Mouse (Mus musculus): ENCODE data around the gene Rft1.
"Not testable (repeated sequence)": the region's sequence is repeated elsewhere in the genome, so short reads cannot be mapped to it uniquely, and the experiment has no call there.

Gene Rft1

GRCm38 (mm10) chr14:30671095-30671985 is 17.2 kb downstream of the Rft1 start:
- DNase-seq (ENCODE audit: low read depth in 1 of 2, low spot score in 2 of 2), result no peak

GRCm38 (mm10) chr14:30671986-30672312 is 17.8 kb downstream of the Rft1 start:
- DNase-seq (ENCODE audit: low read depth in 1 of 2, low spot score in 2 of 2), result peak; percentile 56 to 80

- no peak for DNase-seq (ENCODE audit: low read depth in 1 of 2, low spot score in 2 of 2)
These were observed 20.8 kb downstream of the Rft1 start for GRCm38 (mm10) chr14:30674947-30675346.

- no peak for DNase-seq (ENCODE audit: low read depth in 1 of 2, low spot score in 2 of 2)
These were observed 28.0 kb downstream of the Rft1 start for GRCm38 (mm10) chr14:30682131-30682530.

- no peak for DNase-seq (ENCODE audit: low read depth in 1 of 2, low spot score in 2 of 2)
These were observed 36.5 kb downstream of the Rft1 start for GRCm38 (mm10) chr14:30690685-30691084.

GRCm38 (mm10) chr14:30692439-30692838 is 38.3 kb downstream of the Rft1 start:
- DNase-seq (ENCODE audit: low read depth in 1 of 2, low spot score in 2 of 2), result no peak

GRCm38 (mm10) chr14:30694786-30695185 is 40.6 kb downstream of the Rft1 start:
- peak in 1 of 2 experiments; percentile 17 for DNase-seq (ENCODE audit: low read depth in 1 of 2, low spot score in 2 of 2)

- DNase-seq (ENCODE audit: low read depth in 1 of 2, low spot score in 2 of 2), result peak; percentile 48 to 53
These were observed 41.4 kb downstream of the Rft1 start for GRCm38 (mm10) chr14:30695609-30696008.

GRCm38 (mm10) chr14:30697407-30698052 is 43.4 kb downstream of the Rft1 start:
- no peak for DNase-seq (ENCODE audit: low read depth in 1 of 2, low spot score in 2 of 2)

GRCm38 (mm10) chr14:30699656-30700055 is 45.5 kb downstream of the Rft1 start:
- peak in 1 of 2 experiments; percentile 16 for DNase-seq (ENCODE audit: low read depth in 1 of 2, low spot score in 2 of 2)

GRCm38 (mm10) chr14:30702512-30702911 is 48.4 kb downstream of the Rft1 start:
- DNase-seq (ENCODE audit: low read depth in 1 of 2, low spot score in 2 of 2), result no peak

- DNase-seq (ENCODE audit: low read depth in 1 of 2, low spot score in 2 of 2), result no peak
These were observed 48.9 kb downstream of the Rft1 start for GRCm38 (mm10) chr14:30703079-30703478.

- no peak for DNase-seq (ENCODE audit: low read depth in 1 of 2, low spot score in 2 of 2)
These were observed 50.1 kb downstream of the Rft1 start for GRCm38 (mm10) chr14:30704098-30704855.

- DNase-seq (ENCODE audit: low read depth in 1 of 2, low spot score in 2 of 2), result no peak
These were observed 57.7 kb downstream of the Rft1 start for GRCm38 (mm10) chr14:30711892-30712291.

- DNase-seq (ENCODE audit: low read depth in 1 of 2, low spot score in 2 of 2), result no peak
These were observed 59.6 kb downstream of the Rft1 start for GRCm38 (mm10) chr14:30713769-30714168.

GRCm38 (mm10) chr14:30714799-30715617 is 60.8 kb downstream of the Rft1 start, which contains the start of gene Sfmbt1:
Sfmbt1 (plus strand) TSS chr14:30714849.
- DNase-seq (ENCODE audit: low read depth in 1 of 2, low spot score in 2 of 2), result peak in 1 of 2 experiments; percentile 49

GRCm38 (mm10) chr14:30715618-30716050 is 61.5 kb downstream of the Rft1 start:
- DNase-seq (ENCODE audit: low read depth in 1 of 2, low spot score in 2 of 2), result no peak

- peak in 1 of 2 experiments; percentile 34 for DNase-seq (ENCODE audit: low read depth in 1 of 2, low spot score in 2 of 2)
These were observed 62.1 kb downstream of the Rft1 start for GRCm38 (mm10) chr14:30716051-30716952.

- DNase-seq (ENCODE audit: low read depth in 1 of 2, low spot score in 2 of 2), result no peak
These were observed 62.8 kb downstream of the Rft1 start for GRCm38 (mm10) chr14:30716953-30717285.

- DNase-seq (ENCODE audit: low read depth in 1 of 2, low spot score in 2 of 2), result not testable (repeated sequence)
These were observed 64.5 kb downstream of the Rft1 start for GRCm38 (mm10) chr14:30718696-30719095.
